15 mouse cellular contexts compared by ENCODE assay signal in genomic region chr4:106922919-106923318, GRCm38 (mm10). TPM values are rescaled to one million over a fixed set of nuclear protein-coding genes. Genes with fewer than 3 reads are reported as not detected.
DNase-seq lines count a peak whose midpoint lies in the region; ATAC-seq and TF ChIP-seq lines count a peak whose summit lies in the region.
"Had no signal": no experiment of that assay in that cellular context is flagged by ENCODE, and none has a peak within 500 bp of the region (broad histone marks: within the 10 kb centered on the region; RNA-seq: fewer than 3 reads in every experiment).

No protein-coding gene starts in this region.

- no peaks in the 10 kb centered on the region for H3K27me3 ChIP-seq in heart, embryonic 11.5 days (ENCODE audit: control insufficient read depth, insufficient read depth, low read length)
- no peaks in the 10 kb centered on the region for H3K27me3 ChIP-seq in liver, embryonic 14.5 days (ENCODE audit: control insufficient read depth, insufficient read depth, low read length)
- H3K27me3 ChIP-seq: lung, embryonic 15.5 days had no signal

- H3K4me1 ChIP-seq in heart, embryonic 11.5 days (ENCODE audit: control insufficient read depth, insufficient read depth, low read length) = peaks cover 35% of the 10 kb centered on the region
- peaks cover 46 to 58% of the 10 kb centered on the region in 2 experiments for H3K4me1 ChIP-seq in liver, embryonic 14.5 days (replicated peaks; ENCODE audit: control insufficient read depth in 2 of 2, insufficient read depth in 2 of 2, low read length in 1 of 2)

- H3K4me2 ChIP-seq in heart, embryonic 11.5 days = peak overlapping the region; percentile 36
- peak overlapping the region; percentile 67 for H3K4me2 ChIP-seq in liver, embryonic 14.5 days (ENCODE audit: low read depth)
- H3K4me2 ChIP-seq: lung, embryonic 15.5 days had no signal

- WGBS in heart, embryonic 11.5 days (ENCODE audit: insufficient replicate concordance) = 44% methylated on average over 3 of the region's 3 CpGs
- 18% methylated on average over 3 of the region's 3 CpGs for WGBS in liver, embryonic 14.5 days (ENCODE audit: insufficient replicate concordance)

- H3K4me3 ChIP-seq in heart, embryonic 11.5 days (ENCODE audit: low read depth, low read length) = no peak overlapping the region
- peak overlapping the region; percentile 21 to 36 for H3K4me3 ChIP-seq in liver, embryonic 14.5 days (ENCODE audit: insufficient read depth in 1 of 2, low read depth in 2 of 2, low read length in 2 of 2)
- H3K4me3 ChIP-seq: layer of hippocampus, adult 2 months; lung, embryonic 15.5 days had no signal

- H3K27ac ChIP-seq in heart, embryonic 11.5 days (ENCODE audit: low read depth, low read length) = no peak overlapping the region
- peak overlapping the region; percentile 81 for H3K27ac ChIP-seq in liver, embryonic 14.5 days
- H3K27ac ChIP-seq: lung, embryonic 15.5 days had no signal

- TF ChIP-seq EP300 in liver, embryonic 14.5 days (IDR thresholded peaks at IDR 0.05; ENCODE audit: low read depth) = peak; percentile 91

- peak; percentile 87 for ATAC-seq in heart, embryonic 11.5 days (replicated peaks; ENCODE audit: insufficient number of reproducible peaks, low FRiP score, low TSS enrichment)
- peak; percentile 93 for ATAC-seq in liver, embryonic 14.5 days (ENCODE audit: insufficient read depth)

- DNase-seq in heart, postnatal 36 days = no peak
- DNase-seq in spleen, postnatal 36 days (ENCODE audit: low spot score in 2 of 2) = peak; percentile 54 to 67
- no peak for DNase-seq in spleen, adult 18-20 months
- DNase-seq in liver, embryonic 14.5 days (ENCODE audit: low read depth in 3 of 3, low spot score in 3 of 3) = peak; percentile 76 to 80 (median 80)
- DNase-seq in ovary, adult 18-20 months (ENCODE audit: low spot score) = no peak
- no peak for DNase-seq in lung, postnatal 25 days (ENCODE audit: low spot score)
- no peak for DNase-seq in left cerebral cortex, adult 18-20 months (ENCODE audit: low spot score in 2 of 2)
- DNase-seq: cerebellum, adult 8-10 months; embryo, embryonic 11 days; heart, adult 18-20 months; kidney, adult 8-10 months; right cerebral cortex, postnatal 25 days had no signal

- intact Hi-C loops in heart, postnatal 36 days (cut with DNase I) = loop anchor here (5.0 kb wide), 1 partner anchor 34 kb away; no protein-coding TSS in a partner anchor

- H3K36me3 ChIP-seq in heart, embryonic 11.5 days (ENCODE audit: control insufficient read depth, insufficient read depth, low read length) = peaks cover 18% of the 10 kb centered on the region
- H3K36me3 ChIP-seq in liver, embryonic 14.5 days (replicated peaks; ENCODE audit: control insufficient read depth, insufficient read depth, low read depth) = peaks cover 61% of the 10 kb centered on the region

- H3K9ac ChIP-seq in heart, embryonic 11.5 days (ENCODE audit: low read depth, low read length) = no peak overlapping the region
- H3K9ac ChIP-seq in liver, embryonic 14.5 days (replicated peaks) = peak overlapping the region; percentile 43
- H3K9ac ChIP-seq: lung, embryonic 15.5 days had no signal

- TF ChIP-seq CTCF in liver, embryonic 14.5 days (IDR thresholded peaks at IDR 0.05; ENCODE audit: low read depth) = no peak

- H3K9me3 ChIP-seq in heart, embryonic 11.5 days (replicated peaks; ENCODE audit: control insufficient read depth, low read length) = no peaks in the 10 kb centered on the region
- no peaks in the 10 kb centered on the region for H3K9me3 ChIP-seq in liver, embryonic 14.5 days (ENCODE audit: control insufficient read depth, low read length)
- H3K9me3 ChIP-seq: lung, embryonic 15.5 days had no signal

RNA-seq across cellular contexts. Expression of gene Ssbp3, which starts 12.4 kb away (rescaled TPM):
- polyA plus RNA-seq in heart, embryonic 11.5 days (2014; fragmentation: Nextera tagmentation; extraction: Ambion mirVana) = 54.2 and 63.4 TPM in 2 replicates
- total RNA-seq in heart, postnatal 36 days (2021) = 10 to 100 TPM; 38.7 to 39.4 TPM
- polyA plus RNA-seq in liver, embryonic 14.5 days (2012; rRNA removed) = 48.4 and 52.1 TPM in 2 replicates
- polyA plus RNA-seq in liver, embryonic 14.5 days (2014; fragmentation: Nextera tagmentation; extraction: Ambion mirVana) = 33.0 and 37.9 TPM in 2 replicates
- 100 to 1,000 TPM; 190 to 197 TPM for total RNA-seq in left cerebral cortex, adult 18-20 months (2021)

Comparison
In these comparisons a context has a peak if more than half of its experiments do, and no peak if none do; other contexts are left out.
1. DNase-seq: peak in spleen, postnatal 36 days (2 of 2) and liver, embryonic 14.5 days (3 of 3); none in heart, postnatal 36 days (0 of 2), spleen, adult 18-20 months (0 of 2), ovary, adult 18-20 months (single experiment), lung, postnatal 25 days (single experiment) and left cerebral cortex, adult 18-20 months (0 of 2).
2. RNA of gene Ssbp3, which starts 12.4 kb away (total RNA-seq): 190 to 197 TPM in left cerebral cortex, adult 18-20 months; 38.7 to 39.4 TPM in heart, postnatal 36 days; every median in the first group is over 4 times any median in the second.